Mouse (Mus musculus): ENCODE data around the gene 1700024B05Rik.
"Not testable (repeated sequence)": the region's sequence is repeated elsewhere in the genome, so short reads cannot be mapped to it uniquely, and the experiment has no call there.

The 1700024B05Rik gene

GRCm38 (mm10) chr14:41943695-41944094, at the start of gene 1700024B05Rik:
TSS of gene 1700024B05Rik (plus strand) at chr14:41943995.
- not testable (repeated sequence) for DNase-seq (ENCODE audit: low spot score)

- not testable (repeated sequence) for DNase-seq (ENCODE audit: low spot score)
Observed at GRCm38 (mm10) chr14:41907190-41907589, 36.6 kb upstream of the 1700024B05Rik start, which contains the start of gene Gm7980. TSS of gene Gm7980 (minus strand) at chr14:41907290.

- DNase-seq (ENCODE audit: low spot score): not testable (repeated sequence)
Observed at GRCm38 (mm10) chr14:41924649-41925048, 19.1 kb upstream of the 1700024B05Rik start, which contains the start of gene 1700049E17Rik1. TSS of gene 1700049E17Rik1 (plus strand) at chr14:41924949.

GRCm38 (mm10) chr14:41964095-41964494, 20.3 kb downstream of the 1700024B05Rik start:
- not testable (repeated sequence) for DNase-seq (ENCODE audit: low spot score)

- DNase-seq (ENCODE audit: low spot score): not testable (repeated sequence)
Observed at GRCm38 (mm10) chr14:41967827-41968226, 24.0 kb downstream of the 1700024B05Rik start, which contains the start of gene Gm6401. TSS of gene Gm6401 (minus strand) at chr14:41967927.

- not testable (repeated sequence) for DNase-seq (ENCODE audit: low spot score)
Observed at GRCm38 (mm10) chr14:41968596-41968995, 24.8 kb downstream of the 1700024B05Rik start.

- DNase-seq (ENCODE audit: low spot score): not testable (repeated sequence)
Observed at GRCm38 (mm10) chr14:41983225-41983624, 39.4 kb downstream of the 1700024B05Rik start, which contains the start of gene Gm3543. TSS of gene Gm3543 (minus strand) at chr14:41983325.
